Mouse (Mus musculus) spleen, adult 12 weeks (tissue): Measurements from ENCODE around the gene Ptpn9.
A peak's percentile ranks its signal among the peaks of the same experiment; 100 is the strongest.

Experiments
- DNase-seq: peaks from one replicate; pipeline ENCODE4 v3.0.0; 2022; ENCODE audit warnings: low spot score

Ptpn9 gene

GRCm38 (mm10) chr9:57014766-57015165 lies 20.0 kb downstream of the Ptpn9 start:
- DNase-seq: no peak

GRCm38 (mm10) chr9:57017631-57018030 lies 22.9 kb downstream of the Ptpn9 start:
- no peak for DNase-seq

GRCm38 (mm10) chr9:57031756-57032155 lies 37.0 kb downstream of the Ptpn9 start:
- no peak for DNase-seq

- no peak for DNase-seq
Measured at GRCm38 (mm10) chr9:57056237-57056636, 61.5 kb downstream of the Ptpn9 start.

GRCm38 (mm10) chr9:57064164-57064563 lies 69.4 kb downstream of the Ptpn9 start:
- DNase-seq: no peak

GRCm38 (mm10) chr9:57068266-57068665 lies 73.5 kb downstream of the Ptpn9 start:
- no peak for DNase-seq

GRCm38 (mm10) chr9:57070262-57070661 lies 75.5 kb downstream of the Ptpn9 start:
- no peak for DNase-seq

- no peak for DNase-seq
Measured at GRCm38 (mm10) chr9:57070800-57071545, 76.2 kb downstream of the Ptpn9 start.

GRCm38 (mm10) chr9:57071801-57072351 lies 77.2 kb downstream of the Ptpn9 start, which contains the start of gene Sin3a:
Gene Sin3a (plus strand): TSS chr9:57072040.
- DNase-seq: peak; percentile 68

GRCm38 (mm10) chr9:57072526-57072988 lies 77.8 kb downstream of the Ptpn9 start:
- DNase-seq: no peak

- DNase-seq: peak; percentile 90
Measured at GRCm38 (mm10) chr9:57072989-57073789, 78.5 kb downstream of the Ptpn9 start.

GRCm38 (mm10) chr9:57073790-57074094 lies 79.0 kb downstream of the Ptpn9 start:
- DNase-seq: no peak

GRCm38 (mm10) chr9:57074171-57074821 lies 79.6 kb downstream of the Ptpn9 start:
- DNase-seq: peak; percentile 28

GRCm38 (mm10) chr9:57074822-57075603 lies 80.3 kb downstream of the Ptpn9 start:
- DNase-seq: peak; percentile 73

GRCm38 (mm10) chr9:57075681-57076381 lies 81.1 kb downstream of the Ptpn9 start:
- peak; percentile 97 for DNase-seq

- DNase-seq: peak; percentile 91
Measured at GRCm38 (mm10) chr9:57076701-57077660, 82.3 kb downstream of the Ptpn9 start.

GRCm38 (mm10) chr9:57082236-57082635 lies 87.5 kb downstream of the Ptpn9 start:
- DNase-seq: no peak
